Mouse (Mus musculus): Measurements from ENCODE around the gene Ppfibp1. TPM values are rescaled to one million over a fixed set of nuclear protein-coding genes. Genes with fewer than 3 reads are reported as not detected.

Gene Ppfibp1
- polyA plus RNA-seq, 1 experiment = 26.5 TPM

DNA sequence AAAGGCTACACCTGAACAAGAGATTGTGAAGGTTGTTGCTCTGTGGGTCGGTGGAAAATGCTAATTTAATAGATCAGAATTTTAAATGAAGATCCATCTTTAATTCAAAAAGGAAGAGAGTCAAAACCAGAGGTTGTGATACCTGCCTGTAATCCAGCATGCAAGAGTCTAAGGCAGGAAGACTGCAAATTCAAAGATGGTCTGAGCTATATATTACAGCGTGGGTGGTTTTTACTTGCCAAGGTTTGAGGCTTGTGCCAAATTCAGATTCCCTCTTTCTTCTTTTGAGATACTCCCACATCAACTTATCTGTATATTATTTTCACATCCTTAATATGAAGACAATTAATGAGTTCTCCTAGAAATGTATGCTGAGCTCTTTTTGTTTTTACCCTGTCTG, 140.1 kb downstream of the Ppfibp1 start:
- H3K27ac ChIP-seq (ENCODE audit: insufficient read depth, low read length) = no peak overlapping the region
- no peak for TF ChIP-seq POLR2A (IDR thresholded peaks at IDR 0.05; ENCODE audit: extremely low read depth, insufficient read depth, low read length)
- no peak for TF ChIP-seq CTCF (IDR thresholded peaks at IDR 0.05; ENCODE audit: extremely low read depth, insufficient read depth, low read length)

DNA sequence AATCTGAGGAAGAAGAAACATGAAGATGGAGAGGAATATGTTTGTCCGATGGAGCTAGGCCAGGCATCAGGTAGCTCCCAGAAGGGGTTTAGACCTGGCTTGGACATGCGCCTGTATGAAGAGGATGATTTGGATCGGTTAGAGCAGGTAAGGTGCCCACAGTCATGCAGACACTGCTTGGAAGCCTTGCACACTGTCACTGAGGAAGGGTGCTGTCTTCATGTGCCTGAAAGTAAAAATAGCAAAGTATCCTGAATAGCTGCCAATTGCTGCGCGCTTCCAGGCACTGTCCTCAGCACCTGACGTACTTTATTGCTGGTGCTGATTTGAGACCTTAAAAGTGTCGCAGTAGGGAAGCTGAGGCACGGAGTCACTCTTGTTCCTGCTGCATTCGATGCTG, 141.3 kb downstream of the Ppfibp1 start:
- H3K27ac ChIP-seq (ENCODE audit: insufficient read depth, low read length) = no peak overlapping the region
- TF ChIP-seq POLR2A (IDR thresholded peaks at IDR 0.05; ENCODE audit: extremely low read depth, insufficient read depth, low read length) (no peak), CTCF (IDR thresholded peaks at IDR 0.05; ENCODE audit: extremely low read depth, insufficient read depth, low read length) (no peak)
- H3K4me1 ChIP-seq (ENCODE audit: control insufficient read depth, insufficient read depth, low read length) = peaks cover 6% of the 10 kb centered on the region; the same call in 1 of the 2 replicates
- H3K4me3 ChIP-seq (ENCODE audit: insufficient read depth, low read length) = no peak overlapping the region

More for the DNA sequence above, 140.1 kb downstream of the Ppfibp1 start:
- Histone ChIP-seq H3K4me3 (ENCODE audit: insufficient read depth, low read length) (no peak overlapping the region), H3K4me1 (ENCODE audit: control insufficient read depth, insufficient read depth, low read length) (peaks cover 6% of the 10 kb centered on the region; the same call in 1 of the 2 replicates)

DNA sequence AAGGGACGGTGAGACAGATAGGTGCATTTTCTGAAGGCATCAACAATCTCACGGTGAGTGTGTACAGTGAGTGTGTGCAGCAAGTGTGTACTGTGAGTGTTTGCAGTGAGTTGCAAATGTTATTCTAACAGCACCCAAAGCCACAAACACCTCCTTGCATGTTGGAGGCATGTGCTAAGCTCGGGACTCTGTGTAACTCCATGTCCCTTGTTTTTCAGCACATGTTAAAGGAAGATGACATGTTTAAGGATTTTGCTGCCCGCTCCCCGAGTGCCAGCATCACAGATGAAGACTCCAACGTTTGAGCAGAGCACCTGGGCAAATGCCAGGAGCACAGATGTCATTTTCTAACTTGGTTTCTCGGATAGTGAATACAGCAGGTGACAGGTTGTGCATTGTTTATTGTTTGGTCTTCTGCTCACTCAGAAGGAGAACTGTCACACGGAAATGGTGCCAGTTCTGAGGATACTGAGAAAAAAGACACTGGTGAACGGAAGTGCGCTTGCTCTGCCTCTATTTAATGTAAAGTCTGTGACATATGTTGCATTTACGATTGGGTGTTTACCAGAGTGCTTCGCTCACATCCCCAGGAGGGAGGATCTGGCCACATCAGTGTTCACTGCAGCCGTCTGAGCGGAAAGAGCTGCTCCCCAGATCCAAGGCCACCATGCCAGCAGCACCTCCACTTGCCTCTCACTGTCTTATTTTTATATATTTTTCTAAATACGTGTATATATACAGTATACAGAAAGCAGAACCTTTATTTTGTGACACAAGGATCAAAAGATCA, 142.0 kb downstream of the Ppfibp1 start:
- Histone ChIP-seq H3K4me3 (ENCODE audit: insufficient read depth, low read length) (no peak overlapping the region), H3K27ac (ENCODE audit: insufficient read depth, low read length) (no peak overlapping the region), H3K4me1 (ENCODE audit: control insufficient read depth, insufficient read depth, low read length) (peaks cover 6% of the 10 kb centered on the region; the same call in 1 of the 2 replicates)
- no peak for TF ChIP-seq POLR2A (IDR thresholded peaks at IDR 0.05; ENCODE audit: extremely low read depth, insufficient read depth, low read length)
- no peak for TF ChIP-seq CTCF (IDR thresholded peaks at IDR 0.05; ENCODE audit: extremely low read depth, insufficient read depth, low read length)

DNA sequence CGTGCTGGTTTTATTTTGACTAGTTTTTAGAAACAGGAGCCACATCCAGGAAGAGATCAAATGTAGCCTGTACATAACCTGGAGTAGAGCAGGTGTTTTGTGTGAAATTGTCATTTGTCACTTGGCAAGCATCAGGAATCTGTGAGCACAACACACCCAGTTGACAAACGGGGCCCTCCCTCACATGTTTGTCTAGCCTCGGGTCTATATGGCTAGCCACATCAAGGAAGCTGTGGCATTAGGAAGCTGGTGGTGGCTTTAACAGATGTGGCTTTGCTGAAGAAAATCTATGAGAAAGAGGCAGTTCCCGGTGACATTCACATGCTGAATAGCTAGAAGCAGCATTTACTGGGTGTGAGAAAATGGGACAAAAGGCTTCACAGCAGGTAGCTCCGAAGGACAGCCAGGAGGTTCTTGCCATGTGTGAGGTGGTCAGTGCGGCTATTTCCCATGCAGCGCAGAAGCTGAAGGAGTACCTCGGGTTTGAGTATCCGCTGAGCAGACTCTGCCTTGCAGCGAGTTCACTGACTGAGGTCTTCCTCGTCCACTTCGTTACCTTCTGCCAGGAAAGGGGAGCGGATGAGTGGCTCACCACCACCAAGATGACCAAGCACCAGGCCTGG, 144.1 kb downstream of the Ppfibp1 start, which contains the start of gene Rep15:
Rep15 (plus strand) TSS at position 282 of the 623 bp plus-strand sequence.
- H3K4me3 ChIP-seq (ENCODE audit: insufficient read depth, low read length) = no peak within 1 kb of the TSS
- no peak within 1 kb of the TSS for H3K27ac ChIP-seq (ENCODE audit: insufficient read depth, low read length)
- TF ChIP-seq POLR2A (IDR thresholded peaks at IDR 0.05; ENCODE audit: extremely low read depth, insufficient read depth, low read length) = no peak
- TF ChIP-seq CTCF (IDR thresholded peaks at IDR 0.05; ENCODE audit: extremely low read depth, insufficient read depth, low read length) = no peak
- H3K4me1 ChIP-seq (ENCODE audit: control insufficient read depth, insufficient read depth, low read length) = peaks cover 6% of the 10 kb centered on the region; the same call in 1 of the 2 replicates

DNA sequence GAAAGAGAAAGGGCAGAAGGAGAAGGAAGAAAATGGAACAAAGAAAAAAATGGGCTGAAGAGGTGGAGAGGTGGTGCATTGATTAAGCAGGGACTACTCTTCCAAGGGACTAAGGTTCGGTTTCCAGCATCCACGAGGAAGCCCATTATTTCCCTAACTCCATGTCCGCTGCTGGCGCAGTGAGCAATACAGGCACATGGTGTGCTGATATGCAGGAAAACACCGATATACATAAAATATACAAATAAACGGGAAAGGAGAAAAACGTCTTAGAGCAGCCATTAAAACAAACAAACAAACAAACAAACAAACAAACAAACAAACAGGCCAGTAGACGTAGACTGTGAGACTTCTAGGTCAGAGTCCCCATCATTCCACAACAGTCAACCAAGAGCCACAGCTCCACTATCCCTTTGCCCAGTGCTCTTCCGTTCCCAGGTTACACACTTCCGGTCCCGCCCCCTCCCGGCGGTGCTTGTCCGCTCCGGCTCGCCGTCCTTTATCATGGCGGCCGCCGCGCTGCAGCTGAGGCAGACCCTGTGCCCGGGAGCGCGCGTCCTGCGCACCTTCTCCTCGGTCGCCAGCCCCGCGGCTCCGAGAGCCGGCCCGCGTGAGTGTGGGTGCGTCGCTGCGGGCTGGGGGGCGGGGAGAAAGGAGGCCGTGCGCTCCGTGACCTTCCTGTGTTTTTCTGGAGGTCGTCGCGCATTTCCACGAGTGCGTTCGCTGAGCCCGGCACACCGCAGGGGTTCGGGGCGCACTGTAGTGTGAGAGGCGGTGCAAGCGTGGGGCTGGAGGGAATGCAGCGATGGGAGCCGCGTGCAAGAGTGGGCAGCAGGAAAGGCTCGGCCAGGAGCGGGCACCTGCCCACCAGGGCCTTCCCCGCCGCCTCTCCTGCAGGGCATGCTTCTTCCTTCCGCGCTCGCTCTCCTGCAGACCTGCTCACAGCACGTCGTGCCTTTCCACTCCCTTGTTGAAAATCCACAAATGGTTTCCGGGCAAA, 154.3 kb downstream of the Ppfibp1 start, which contains the start of gene Mrps35:
Mrps35 (plus strand) TSS at position 474 of the 1,000 bp plus-strand sequence.
- Histone ChIP-seq H3K4me1 (ENCODE audit: control insufficient read depth, insufficient read depth, low read length) (peaks cover 1% of the 10 kb centered on the region; the same call in 1 of the 2 replicates), H3K4me3 (ENCODE audit: insufficient read depth, low read length) (peak within 1 kb of the TSS; percentile 80), H3K27ac (ENCODE audit: insufficient read depth, low read length) (peak within 1 kb of the TSS; percentile 72)
- TF ChIP-seq POLR2A (IDR thresholded peaks at IDR 0.05; ENCODE audit: extremely low read depth, insufficient read depth, low read length) = peak; percentile 83
- TF ChIP-seq CTCF (IDR thresholded peaks at IDR 0.05; ENCODE audit: extremely low read depth, insufficient read depth, low read length) = no peak

DNA sequence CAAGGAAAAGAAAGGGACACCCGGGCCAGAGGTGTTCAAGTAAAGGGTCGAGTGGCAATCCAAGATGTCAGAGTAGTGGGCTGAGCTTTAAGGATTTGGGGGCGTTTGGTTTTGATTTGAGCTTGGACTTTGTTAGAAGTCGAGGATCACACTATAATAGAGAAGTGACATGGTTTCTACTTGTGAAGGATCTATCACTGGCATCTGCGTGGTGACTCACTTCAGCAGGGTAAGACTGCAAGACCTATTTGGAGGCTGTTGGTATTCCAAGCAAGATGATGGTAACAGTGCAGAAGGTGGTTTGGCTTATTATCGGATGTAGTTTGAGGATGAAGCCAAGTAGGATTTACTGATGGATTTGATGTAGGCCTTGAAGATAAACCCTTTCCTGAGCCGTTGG, 155.3 kb downstream of the Ppfibp1 start:
- no peak for TF ChIP-seq CTCF (IDR thresholded peaks at IDR 0.05; ENCODE audit: extremely low read depth, insufficient read depth, low read length)
- no peak for TF ChIP-seq POLR2A (IDR thresholded peaks at IDR 0.05; ENCODE audit: extremely low read depth, insufficient read depth, low read length)
- no peak overlapping the region for H3K27ac ChIP-seq (ENCODE audit: insufficient read depth, low read length)
- H3K4me3 ChIP-seq (ENCODE audit: insufficient read depth, low read length) = peak overlapping the region; percentile 80; the same call in 1 of the 2 replicates
- H3K4me1 ChIP-seq (ENCODE audit: control insufficient read depth, insufficient read depth, low read length) = peaks cover 1% of the 10 kb centered on the region; the same call in 1 of the 2 replicates

DNA sequence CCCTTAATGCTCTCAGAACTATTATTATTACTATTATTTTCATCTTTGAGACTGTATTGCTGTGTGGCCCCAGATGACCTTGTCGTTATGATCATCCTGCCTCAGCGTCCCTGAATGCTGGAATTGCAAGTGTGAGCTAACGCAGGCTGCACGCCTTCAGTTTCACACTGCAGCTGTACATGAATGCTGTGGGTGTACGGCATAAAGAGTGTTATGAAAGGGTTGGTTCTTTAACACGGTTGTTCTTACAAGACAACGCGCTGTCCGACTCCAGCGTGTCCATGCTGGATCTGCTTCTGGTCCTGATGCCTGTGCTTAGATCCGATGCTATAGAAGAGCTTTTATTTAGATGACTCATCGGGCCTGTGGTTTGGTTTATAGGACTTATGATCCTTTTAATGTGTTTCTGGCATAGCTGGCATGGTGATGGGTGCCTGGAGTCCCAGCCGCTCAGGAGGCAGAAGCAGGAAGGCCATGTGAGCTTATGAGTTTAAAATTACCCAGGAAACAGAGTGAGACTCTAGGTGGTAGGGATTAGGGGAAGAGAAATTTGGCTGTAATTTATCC, 161.0 kb downstream of the Ppfibp1 start:
- H3K4me3 ChIP-seq (ENCODE audit: insufficient read depth, low read length) = no peak overlapping the region
- TF ChIP-seq POLR2A (IDR thresholded peaks at IDR 0.05; ENCODE audit: extremely low read depth, insufficient read depth, low read length) (no peak), CTCF (IDR thresholded peaks at IDR 0.05; ENCODE audit: extremely low read depth, insufficient read depth, low read length) (no peak)
- no peak overlapping the region for H3K27ac ChIP-seq (ENCODE audit: insufficient read depth, low read length)
- H3K4me1 ChIP-seq (ENCODE audit: control insufficient read depth, insufficient read depth, low read length) = no peaks in the 10 kb centered on the region

DNA sequence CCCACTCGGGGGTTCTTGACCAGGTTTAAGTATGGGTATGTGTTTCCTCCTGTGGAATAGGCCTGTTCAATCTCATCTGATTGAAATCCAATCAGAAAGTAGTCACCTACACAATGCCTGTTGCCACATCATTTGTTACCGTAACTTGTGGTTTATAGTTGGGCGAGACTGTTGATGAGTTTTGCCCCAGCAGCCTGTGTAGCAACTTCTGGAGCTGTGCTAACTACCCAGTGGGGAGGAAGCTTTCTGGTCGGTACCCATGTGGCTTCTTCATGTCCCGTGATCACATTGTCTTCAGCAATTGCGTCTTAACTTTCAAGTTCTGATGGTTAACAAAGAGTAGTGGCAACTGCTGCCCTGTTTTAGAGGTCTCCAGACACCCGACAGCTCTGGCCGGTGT, 163.4 kb downstream of the Ppfibp1 start:
- no peak overlapping the region for H3K4me3 ChIP-seq (ENCODE audit: insufficient read depth, low read length)
- TF ChIP-seq CTCF (IDR thresholded peaks at IDR 0.05; ENCODE audit: extremely low read depth, insufficient read depth, low read length) (no peak), POLR2A (IDR thresholded peaks at IDR 0.05; ENCODE audit: extremely low read depth, insufficient read depth, low read length) (no peak)
- H3K4me1 ChIP-seq (ENCODE audit: control insufficient read depth, insufficient read depth, low read length) = no peaks in the 10 kb centered on the region; the same call in 1 of the 2 replicates
- H3K27ac ChIP-seq (ENCODE audit: insufficient read depth, low read length) = no peak overlapping the region

Data from cortical plate, adult 2 months (tissue).